Mouse (Mus musculus): ENCODE results near the gene Clic4. TPM values are rescaled to one million over a fixed set of nuclear protein-coding genes. Genes with fewer than 3 reads are reported as not detected.

Gene Clic4
- polyA plus RNA-seq, 1 experiment from 2014 or later: 171 TPM

- Histone ChIP-seq H3K4me3 (no peak overlapping the region), H3K4me1 (peaks cover 49% of the 10 kb centered on the region), H3K9ac (no peak overlapping the region), H3K36me3 (peaks cover 14% of the 10 kb centered on the region; the same call in 1 of the 2 replicates), H3K4me2 (replicated peaks) (no peak overlapping the region), H3K9me3 (no peaks in the 10 kb centered on the region), H3K27ac (no peak overlapping the region), H3K27me3 (no peaks in the 10 kb centered on the region)
- WGBS: 79% methylated on average over 7 of the region's 7 CpGs
- ATAC-seq (ENCODE audit: insufficient number of reproducible peaks, insufficient read depth, low FRiP score, low TSS enrichment): no peak
Measured at GRCm38 (mm10) chr4:135242913-135243541, 29.6 kb downstream of the Clic4 start.

- Histone ChIP-seq H3K4me2 (replicated peaks) (no peak overlapping the region), H3K9ac (no peak overlapping the region), H3K27ac (0 out of 2 replicates have a peak overlapping the region, but pooled peaks have one; percentile 3), H3K27me3 (no peaks in the 10 kb centered on the region), H3K36me3 (peaks cover 19% of the 10 kb centered on the region), H3K4me1 (peaks cover 43% of the 10 kb centered on the region), H3K4me3 (no peak overlapping the region), H3K9me3 (no peaks in the 10 kb centered on the region)
- ATAC-seq (ENCODE audit: insufficient number of reproducible peaks, insufficient read depth, low FRiP score, low TSS enrichment): no peak
- WGBS: 93% methylated on average over 5 of the region's 5 CpGs
Measured at GRCm38 (mm10) chr4:135242383-135242782, 30.2 kb downstream of the Clic4 start.

- Histone ChIP-seq H3K9ac (no peak overlapping the region), H3K27ac (0 out of 2 replicates have a peak overlapping the region, but pooled peaks have one; percentile 25), H3K4me3 (no peak overlapping the region), H3K4me1 (peaks cover 36% of the 10 kb centered on the region), H3K4me2 (replicated peaks) (no peak overlapping the region), H3K27me3 (no peaks in the 10 kb centered on the region), H3K9me3 (no peaks in the 10 kb centered on the region), H3K36me3 (peaks cover 22% of the 10 kb centered on the region)
- 32% methylated on average over 5 of the region's 5 CpGs for WGBS
- no peak for ATAC-seq (ENCODE audit: insufficient number of reproducible peaks, insufficient read depth, low FRiP score, low TSS enrichment)
Measured at GRCm38 (mm10) chr4:135241669-135242068, 30.9 kb downstream of the Clic4 start.

GRCm38 (mm10) chr4:135241106-135241505, 31.5 kb downstream of the Clic4 start:
- no peaks in the 10 kb centered on the region for H3K27me3 ChIP-seq
- no peak for ATAC-seq (ENCODE audit: insufficient number of reproducible peaks, insufficient read depth, low FRiP score, low TSS enrichment)
- no peak overlapping the region for H3K4me2 ChIP-seq (replicated peaks)
- no peak overlapping the region for H3K9ac ChIP-seq
- 75% methylated on average over 5 of the region's 5 CpGs for WGBS
- no peaks in the 10 kb centered on the region for H3K9me3 ChIP-seq
- peaks cover 35% of the 10 kb centered on the region for H3K4me1 ChIP-seq
- 0 out of 2 replicates have a peak overlapping the region, but pooled peaks have one; percentile 25 for H3K27ac ChIP-seq
- peaks cover 22% of the 10 kb centered on the region for H3K36me3 ChIP-seq
- no peak overlapping the region for H3K4me3 ChIP-seq

GRCm38 (mm10) chr4:135240329-135240728, 32.3 kb downstream of the Clic4 start:
- Histone ChIP-seq H3K4me3 (no peak overlapping the region), H3K9ac (no peak overlapping the region), H3K9me3 (no peaks in the 10 kb centered on the region), H3K27ac (no peak overlapping the region), H3K4me2 (replicated peaks) (no peak overlapping the region), H3K36me3 (peaks cover 24% of the 10 kb centered on the region), H3K4me1 (peaks cover 28% of the 10 kb centered on the region), H3K27me3 (no peaks in the 10 kb centered on the region)
- WGBS: 82% methylated on average over 3 of the region's 3 CpGs
- no peak for ATAC-seq (ENCODE audit: insufficient number of reproducible peaks, insufficient read depth, low FRiP score, low TSS enrichment)

- no peak overlapping the region for H3K4me3 ChIP-seq
- ATAC-seq (ENCODE audit: insufficient number of reproducible peaks, insufficient read depth, low FRiP score, low TSS enrichment): no peak
- peaks cover 25% of the 10 kb centered on the region for H3K4me1 ChIP-seq
- H3K4me2 ChIP-seq (replicated peaks): no peak overlapping the region
- H3K9me3 ChIP-seq: no peaks in the 10 kb centered on the region
- H3K27me3 ChIP-seq: no peaks in the 10 kb centered on the region
- H3K27ac ChIP-seq: no peak overlapping the region
- 73% methylated on average over 13 of the region's 13 CpGs for WGBS
- H3K36me3 ChIP-seq: peaks cover 24% of the 10 kb centered on the region
- no peak overlapping the region for H3K9ac ChIP-seq
Measured at GRCm38 (mm10) chr4:135238706-135239510, 33.7 kb downstream of the Clic4 start.

GRCm38 (mm10) chr4:135236658-135237057, 36.0 kb downstream of the Clic4 start:
- no peak for ATAC-seq (ENCODE audit: insufficient number of reproducible peaks, insufficient read depth, low FRiP score, low TSS enrichment)
- Histone ChIP-seq H3K36me3 (peaks cover 24% of the 10 kb centered on the region), H3K27me3 (no peaks in the 10 kb centered on the region), H3K27ac (no peak overlapping the region), H3K4me1 (peaks cover 19% of the 10 kb centered on the region), H3K9me3 (no peaks in the 10 kb centered on the region), H3K9ac (no peak overlapping the region), H3K4me3 (no peak overlapping the region), H3K4me2 (replicated peaks) (no peak overlapping the region)
- 88% methylated on average over 4 of the region's 4 CpGs for WGBS

GRCm38 (mm10) chr4:135235546-135235945, 37.1 kb downstream of the Clic4 start:
- peaks cover 10% of the 10 kb centered on the region; the same call in 1 of the 2 replicates for H3K4me1 ChIP-seq

GRCm38 (mm10) chr4:135232563-135232962, 40.1 kb downstream of the Clic4 start:
- no peak overlapping the region for H3K4me3 ChIP-seq

More at GRCm38 (mm10) chr4:135235546-135235945, 37.1 kb downstream of the Clic4 start:
- peaks cover 24% of the 10 kb centered on the region for H3K36me3 ChIP-seq
- ATAC-seq (ENCODE audit: insufficient number of reproducible peaks, insufficient read depth, low FRiP score, low TSS enrichment): no peak
- H3K27ac ChIP-seq: no peak overlapping the region
- WGBS: 83% methylated on average over 8 of the region's 8 CpGs
- no peak overlapping the region for H3K4me3 ChIP-seq
- no peaks in the 10 kb centered on the region for H3K9me3 ChIP-seq
- no peaks in the 10 kb centered on the region for H3K27me3 ChIP-seq
- no peak overlapping the region for H3K4me2 ChIP-seq (replicated peaks)
- H3K9ac ChIP-seq: no peak overlapping the region

GRCm38 (mm10) chr4:135231543-135231942, 41.1 kb downstream of the Clic4 start:
- 82% methylated on average over 5 of the region's 5 CpGs for WGBS
- H3K9ac ChIP-seq: no peak overlapping the region
- no peaks in the 10 kb centered on the region for H3K4me1 ChIP-seq
- H3K4me2 ChIP-seq (replicated peaks): no peak overlapping the region
- H3K27me3 ChIP-seq: no peaks in the 10 kb centered on the region
- H3K4me3 ChIP-seq: no peak overlapping the region
- ATAC-seq (ENCODE audit: insufficient number of reproducible peaks, insufficient read depth, low FRiP score, low TSS enrichment): no peak
- H3K9me3 ChIP-seq: no peaks in the 10 kb centered on the region
- H3K36me3 ChIP-seq: 0 out of 2 replicates have a peak, but pooled peaks cover 2% of the 10 kb centered on the region
- H3K27ac ChIP-seq: no peak overlapping the region

More at GRCm38 (mm10) chr4:135232563-135232962, 40.1 kb downstream of the Clic4 start:
- WGBS: 72% methylated on average over 5 of the region's 5 CpGs
- H3K9ac ChIP-seq: no peak overlapping the region
- H3K9me3 ChIP-seq: no peaks in the 10 kb centered on the region
- H3K4me1 ChIP-seq: no peaks in the 10 kb centered on the region
- no peak for ATAC-seq (ENCODE audit: insufficient number of reproducible peaks, insufficient read depth, low FRiP score, low TSS enrichment)
- no peaks in the 10 kb centered on the region for H3K27me3 ChIP-seq
- peaks cover 7% of the 10 kb centered on the region for H3K36me3 ChIP-seq
- no peak overlapping the region for H3K27ac ChIP-seq
- H3K4me2 ChIP-seq (replicated peaks): no peak overlapping the region

GRCm38 (mm10) chr4:135231136-135231535, 41.5 kb downstream of the Clic4 start:
- H3K4me2 ChIP-seq (replicated peaks): no peak overlapping the region
- H3K27me3 ChIP-seq: no peaks in the 10 kb centered on the region
- 86% methylated on average over 3 of the region's 3 CpGs for WGBS
- no peak overlapping the region for H3K9ac ChIP-seq
- H3K36me3 ChIP-seq: peaks cover 3% of the 10 kb centered on the region; the same call in 1 of the 2 replicates
- no peaks in the 10 kb centered on the region for H3K9me3 ChIP-seq
- H3K27ac ChIP-seq: no peak overlapping the region
- no peak overlapping the region for H3K4me3 ChIP-seq
- ATAC-seq (ENCODE audit: insufficient number of reproducible peaks, insufficient read depth, low FRiP score, low TSS enrichment): no peak
- no peaks in the 10 kb centered on the region for H3K4me1 ChIP-seq

GRCm38 (mm10) chr4:135230661-135231060, 42.0 kb downstream of the Clic4 start:
- H3K4me1 ChIP-seq: no peaks in the 10 kb centered on the region
- H3K27me3 ChIP-seq: no peaks in the 10 kb centered on the region
- no peaks in the 10 kb centered on the region for H3K9me3 ChIP-seq
- H3K27ac ChIP-seq: no peak overlapping the region
- no peak overlapping the region for H3K4me3 ChIP-seq
- 79% methylated on average over 5 of the region's 5 CpGs for WGBS
- no peak for ATAC-seq (ENCODE audit: insufficient number of reproducible peaks, insufficient read depth, low FRiP score, low TSS enrichment)
- H3K9ac ChIP-seq: no peak overlapping the region
- no peak overlapping the region for H3K4me2 ChIP-seq (replicated peaks)
- H3K36me3 ChIP-seq: peaks cover 7% of the 10 kb centered on the region
